Mouse (Mus musculus): Measurements from ENCODE around the gene B4galt5.
A peak's percentile ranks its signal among the peaks of the same experiment; 100 is the strongest.

Gene B4galt5

GRCm38 (mm10) chr2:167363272-167364045 lies 14.5 kb upstream of the B4galt5 start:
- DNase-seq (ENCODE audit: low read depth, low spot score), result no peak

- no peak for DNase-seq (ENCODE audit: low read depth, low spot score)
These were observed 9.5 kb upstream of the B4galt5 start for GRCm38 (mm10) chr2:167358499-167358898.

DNA sequence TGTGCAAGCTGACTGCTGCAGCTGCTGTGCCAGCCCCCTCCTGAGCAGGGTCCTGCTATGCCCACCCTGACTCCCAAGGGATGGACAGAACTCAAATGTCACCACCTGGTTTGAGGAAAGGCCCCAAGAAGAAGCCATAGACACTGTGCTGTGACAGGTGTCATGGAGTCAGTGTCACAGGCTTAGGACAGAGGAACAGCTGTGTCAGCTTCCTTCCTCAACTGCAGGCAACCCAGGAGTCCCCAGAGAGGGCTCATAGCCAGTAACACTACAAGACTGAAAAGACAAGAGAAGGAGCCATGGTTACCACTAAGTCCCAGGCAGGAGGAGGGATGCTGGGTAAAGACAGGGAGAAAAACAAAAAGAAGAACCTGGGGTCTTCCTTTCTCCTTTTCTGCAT lies 7.9 kb upstream of the B4galt5 start:
- DNase-seq (ENCODE audit: low read depth, low spot score), result no peak

- no peak for DNase-seq (ENCODE audit: low read depth, low spot score)
These were observed 5.7 kb upstream of the B4galt5 start for GRCm38 (mm10) chr2:167354611-167355165.

- DNase-seq (ENCODE audit: low read depth, low spot score), result no peak
These were observed 5.1 kb upstream of the B4galt5 start for GRCm38 (mm10) chr2:167354046-167354445.

DNA sequence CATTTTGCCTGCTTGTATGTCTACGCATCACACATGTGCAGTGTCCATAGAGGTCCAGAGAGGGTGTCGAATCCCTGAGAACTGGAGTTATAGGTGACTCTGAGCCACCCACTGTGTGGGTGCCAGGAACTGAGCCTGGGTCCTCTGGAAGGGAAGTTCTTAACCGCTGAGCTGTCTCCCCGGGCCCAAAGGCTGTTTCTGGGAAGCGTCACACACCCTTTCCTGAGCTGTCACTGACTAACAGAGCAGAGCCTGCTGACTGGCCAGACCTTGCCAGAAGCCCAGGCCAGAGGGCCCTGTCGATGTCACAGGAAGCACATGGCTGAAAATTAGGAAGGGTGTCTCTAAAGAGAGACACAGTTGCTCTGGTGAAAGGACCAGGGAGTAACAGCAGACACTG lies 3.5 kb upstream of the B4galt5 start:
- no peak for DNase-seq (ENCODE audit: low read depth, low spot score)

DNA sequence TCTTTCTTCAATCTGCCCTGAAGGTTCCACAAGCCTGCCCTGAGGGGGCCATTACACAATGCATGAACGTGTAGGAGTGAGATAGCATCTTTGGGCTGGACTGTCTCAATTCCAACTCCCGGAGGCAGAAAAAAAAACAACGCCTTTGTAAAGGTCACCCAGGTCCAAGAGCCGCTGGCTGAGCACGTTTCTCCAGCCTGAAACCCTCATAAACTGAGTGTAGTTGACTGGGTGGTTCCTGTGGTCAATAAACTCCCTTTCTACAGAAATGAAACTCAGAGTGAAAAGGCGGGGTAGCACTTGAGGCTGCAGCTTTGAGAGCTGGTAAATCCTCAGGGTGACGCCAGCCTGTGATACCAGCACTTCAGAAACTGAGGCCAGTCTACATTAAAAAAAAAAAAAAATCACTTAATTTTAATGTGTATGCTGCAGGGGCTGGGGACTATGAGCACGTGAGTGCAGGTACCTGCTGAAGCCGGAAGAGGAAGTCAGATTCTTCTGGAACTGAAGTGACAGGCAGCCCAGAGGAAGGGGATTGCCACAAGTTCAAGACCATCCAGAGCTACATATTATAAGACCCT lies 2.5 kb upstream of the B4galt5 start:
- DNase-seq (ENCODE audit: low read depth, low spot score), result no peak

GRCm38 (mm10) chr2:167350126-167350650 lies 1.2 kb upstream of the B4galt5 start:
- no peak for DNase-seq (ENCODE audit: low read depth, low spot score)

DNA sequence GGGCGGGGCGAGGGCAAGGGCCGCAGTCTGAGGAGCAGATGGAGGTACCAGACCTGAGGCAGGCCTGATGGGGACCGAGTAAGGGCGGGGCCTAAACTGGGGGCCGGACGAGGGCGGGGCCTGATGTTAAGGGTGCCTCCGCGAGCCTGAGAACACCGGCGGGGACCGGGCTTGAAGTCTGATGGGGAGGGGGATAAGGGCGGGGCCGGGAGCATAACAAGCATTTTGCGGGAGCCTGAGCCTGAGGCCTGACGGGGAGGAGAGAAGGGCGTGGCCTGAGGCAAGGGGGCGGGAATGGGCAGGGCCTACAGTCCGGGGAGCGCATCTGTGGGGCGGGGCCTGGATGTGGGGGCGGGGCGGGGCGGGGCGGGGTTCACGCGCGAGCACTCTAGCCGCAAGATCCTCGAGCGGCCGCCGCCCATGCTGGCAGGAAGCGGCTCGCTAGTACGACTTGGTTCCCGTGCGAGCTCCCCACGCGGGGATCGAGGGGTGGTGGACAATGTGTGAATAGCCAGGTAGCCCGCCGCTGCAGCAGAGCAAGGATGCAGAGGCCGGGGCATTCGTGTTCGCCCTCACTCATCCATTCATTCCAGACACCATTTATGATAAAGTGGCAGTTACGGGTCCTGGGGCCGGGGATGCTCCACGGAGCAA lies 427 bp upstream of the B4galt5 start:
- DNase-seq (ENCODE audit: low read depth, low spot score), result peak; percentile 97

GRCm38 (mm10) chr2:167347991-167348375 lies 1.0 kb downstream of the B4galt5 start:
- DNase-seq (ENCODE audit: low read depth, low spot score), result no peak

GRCm38 (mm10) chr2:167347361-167347760 lies 1.6 kb downstream of the B4galt5 start:
- no peak for DNase-seq (ENCODE audit: low read depth, low spot score)

DNA sequence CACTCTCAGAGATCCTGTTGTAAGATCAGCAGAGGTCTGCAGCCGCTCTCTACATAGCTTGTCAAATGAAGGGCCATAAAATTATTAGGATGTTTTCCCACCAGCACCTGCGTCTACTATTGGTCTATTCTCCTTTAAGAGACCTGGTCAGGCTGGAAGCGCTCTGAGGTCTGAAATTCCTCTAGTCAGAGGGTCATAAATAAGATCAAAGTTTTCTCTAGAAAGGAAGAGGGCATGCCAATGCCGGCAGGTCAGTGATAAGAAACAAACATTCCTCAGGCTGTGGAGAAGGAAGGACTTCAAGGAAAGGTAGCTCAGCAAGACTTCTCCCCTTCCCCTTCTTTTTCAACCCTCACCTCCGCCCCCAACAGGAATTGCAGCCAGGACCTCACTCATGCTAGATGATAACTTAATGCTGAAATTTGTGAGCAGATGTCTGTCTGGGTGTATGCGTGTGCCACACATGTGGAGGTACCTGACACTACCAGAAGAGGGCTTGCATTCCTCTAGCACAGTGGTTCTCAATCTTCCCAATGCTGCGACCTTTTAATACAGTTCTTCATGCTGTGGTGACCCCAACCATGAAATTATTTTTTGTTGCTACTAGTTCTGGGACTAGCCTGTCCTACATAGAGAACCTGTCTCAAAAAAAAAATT lies 3.3 kb downstream of the B4galt5 start:
- DNase-seq (ENCODE audit: low read depth, low spot score), result no peak

- DNase-seq (ENCODE audit: low read depth, low spot score), result no peak
These were observed 4.0 kb downstream of the B4galt5 start for GRCm38 (mm10) chr2:167344871-167345507.

- DNase-seq (ENCODE audit: low read depth, low spot score), result no peak
These were observed 5.4 kb downstream of the B4galt5 start for GRCm38 (mm10) chr2:167343369-167344140.

- no peak for DNase-seq (ENCODE audit: low read depth, low spot score)
These were observed 6.1 kb downstream of the B4galt5 start for GRCm38 (mm10) chr2:167342876-167343275.

DNA sequence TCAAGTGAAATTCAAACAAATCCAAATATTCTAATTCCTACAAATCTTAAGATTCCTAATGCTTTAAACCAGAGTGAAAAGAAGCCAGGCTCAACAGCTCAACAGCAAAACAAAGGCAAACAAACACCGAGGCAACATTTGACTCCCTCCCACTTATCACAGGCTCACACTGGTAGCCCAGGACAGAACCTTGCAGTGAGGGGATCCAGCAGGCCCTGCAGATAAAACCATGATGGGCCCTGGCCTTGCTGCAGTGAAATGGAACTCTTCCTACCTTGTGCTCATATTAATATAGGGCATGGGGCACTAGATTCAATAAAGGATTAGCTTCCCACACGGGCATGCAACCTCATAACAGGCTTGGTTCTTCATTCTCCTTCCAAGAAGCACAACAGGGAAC lies 11.4 kb downstream of the B4galt5 start:
- no peak for DNase-seq (ENCODE audit: low read depth, low spot score)

DNA sequence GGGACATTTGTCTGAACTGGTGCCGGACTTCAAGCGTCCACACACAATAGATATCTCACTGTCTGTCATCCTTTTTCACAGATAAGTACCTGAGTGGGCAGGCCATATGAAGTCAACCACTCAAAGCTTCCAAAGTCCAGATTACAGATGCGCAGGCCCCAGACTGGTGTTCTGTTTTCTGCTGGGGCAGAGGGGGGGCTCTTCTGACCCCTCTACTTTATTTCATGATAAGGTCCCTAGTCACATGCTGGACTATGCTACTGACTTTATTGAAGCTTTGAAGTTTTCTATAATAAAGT lies 11.8 kb downstream of the B4galt5 start:
- no peak for DNase-seq (ENCODE audit: low read depth, low spot score)

DNA sequence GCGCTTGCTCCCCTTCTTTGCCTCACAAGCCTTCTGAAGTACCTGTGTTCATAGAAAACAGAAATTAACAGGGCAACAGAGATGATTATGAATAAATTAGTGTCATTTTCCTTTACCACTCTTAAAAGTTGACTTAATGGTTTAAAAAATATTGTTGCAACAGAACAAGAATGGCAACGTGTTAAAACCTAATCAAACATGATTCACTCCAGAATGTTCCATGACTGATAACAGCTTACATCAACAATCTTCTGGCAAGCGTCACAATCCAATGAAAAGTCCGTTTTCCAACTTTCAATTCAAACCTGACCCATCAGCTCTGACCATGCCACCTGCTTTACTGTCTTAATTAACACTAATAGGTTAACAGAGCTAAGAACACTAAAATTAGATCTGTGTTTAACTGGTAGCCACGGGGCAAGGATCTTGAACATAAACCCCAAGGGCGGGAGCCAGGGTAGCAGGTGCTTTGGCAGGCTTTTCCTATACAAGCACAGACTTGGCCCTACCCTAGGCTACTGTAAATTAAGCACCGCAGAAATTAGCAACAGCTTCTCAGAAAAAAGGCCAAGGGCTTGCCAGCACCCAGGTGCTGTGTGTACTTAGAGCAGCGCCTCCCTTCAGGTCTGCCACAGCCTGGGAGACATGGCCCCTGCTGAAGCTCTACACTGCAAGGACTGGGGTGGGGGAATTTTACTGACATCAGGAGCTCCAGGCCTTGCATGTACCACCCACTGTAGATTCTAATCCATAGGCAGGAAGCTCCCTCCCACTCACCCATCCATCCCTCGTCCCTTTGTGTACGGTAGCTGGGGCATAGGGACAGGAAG lies 12.4 kb downstream of the B4galt5 start:
- no peak for DNase-seq (ENCODE audit: low read depth, low spot score)

- no peak for DNase-seq (ENCODE audit: low read depth, low spot score)
These were observed 13.9 kb downstream of the B4galt5 start for GRCm38 (mm10) chr2:167335066-167335465.

- no peak for DNase-seq (ENCODE audit: low read depth, low spot score)
These were observed 14.7 kb downstream of the B4galt5 start for GRCm38 (mm10) chr2:167334312-167334711.
